Mouse (Mus musculus) intestine, embryonic 14.5 days (tissue): ENCODE data around the gene Sco1. TPM values are rescaled to one million over a fixed set of nuclear protein-coding genes. Genes with fewer than 3 reads are reported as not detected.
A peak's percentile ranks its signal among the peaks of the same experiment; 100 is the strongest.

Experiments
- ATAC-seq: fragments of 200-750 bp; cut with Nextera tagmentation; replicated peaks from 2 replicates; pipeline ENCODE4 v1.8.0; 2017; ENCODE audit warnings: low read depth, moderate number of reproducible peaks, moderate TSS enrichment, moderate library complexity; ENCODE audit not compliant: low FRiP score, low TSS enrichment
- DNase-seq: peaks from one replicate; pipeline ENCODE4 v3.0.0-alpha.2; 2018; ENCODE audit warnings: low spot score
- H3K27ac ChIP-seq: fragments of 300-500 bp; sonication (generic); 2 replicates; pipeline ENCODE4 v1.5.1; 2014; ENCODE audit warnings: low read depth, mild to moderate bottlenecking, control low read depth
- H3K27me3 ChIP-seq: fragments of 300-500 bp; sonication (generic); replicated peaks from 2 replicates; pipeline ENCODE4 v1.6.1; 2014; ENCODE audit warnings: low read length, control low read depth; ENCODE audit not compliant: control insufficient read depth, insufficient read depth
- H3K36me3 ChIP-seq: fragments of 300-500 bp; sonication (generic); 2 replicates; pipeline ENCODE4 v1.6.1; 2014; ENCODE audit warnings: low read length, control low read depth; ENCODE audit not compliant: control insufficient read depth, insufficient read depth
- H3K4me1 ChIP-seq: fragments of 300-500 bp; sonication (generic); replicated peaks from 2 replicates; pipeline ENCODE4 v1.6.1; 2014; ENCODE audit warnings: low read length, control low read depth, mixed read lengths; ENCODE audit not compliant: control insufficient read depth, insufficient read depth
- H3K4me2 ChIP-seq: fragments of 300-500 bp; sonication (generic); 2 replicates; pipeline ENCODE4 v1.6.1; 2014; ENCODE audit warnings: low read length
- H3K4me3 ChIP-seq: fragments of 300-500 bp; sonication (generic); 2 replicates; pipeline ENCODE4 v1.5.1; 2014; ENCODE audit warnings: low read depth, low read length, control low read depth, mixed read lengths
- H3K9ac ChIP-seq: fragments of 300-500 bp; sonication (generic); 2 replicates; pipeline ENCODE4 v1.6.1; 2014; ENCODE audit warnings: mild to moderate bottlenecking, low read length
- H3K9me3 ChIP-seq: fragments of 300-500 bp; sonication (generic); 2 replicates; pipeline ENCODE4 v1.6.1; 2016; ENCODE audit warnings: low read length, control low read depth; ENCODE audit not compliant: control insufficient read depth
- WGBS: fragments of 180-500 bp; shearing (Covaris S2); extraction: QIAGEN DNeasy Blood & Tissue Kit; methylation state at CpG from one replicate; pipeline ENCODE4 v1.1.7; 2014; 5-methylcytosine and 5-hydroxymethylcytosine counted together
- microRNA-seq: library from miRNA; unstranded; fragments of <30 nt; microRNA quantifications from one replicate; pipeline ENCODE4, GENCODE M21; 2016
- polyA plus RNA-seq: library from polyadenylated mRNA; unstranded; fragments of >200 nt; fragmentation: Nextera tagmentation; extraction: Ambion mirVana; gene quantifications from 2 replicates; pipeline ENCODE4 v1.2.1, GENCODE M21; 2014

Gene Sco1
- polyA plus RNA-seq, 1 experiment from 2014 or later: 18.1 TPM

DNA sequence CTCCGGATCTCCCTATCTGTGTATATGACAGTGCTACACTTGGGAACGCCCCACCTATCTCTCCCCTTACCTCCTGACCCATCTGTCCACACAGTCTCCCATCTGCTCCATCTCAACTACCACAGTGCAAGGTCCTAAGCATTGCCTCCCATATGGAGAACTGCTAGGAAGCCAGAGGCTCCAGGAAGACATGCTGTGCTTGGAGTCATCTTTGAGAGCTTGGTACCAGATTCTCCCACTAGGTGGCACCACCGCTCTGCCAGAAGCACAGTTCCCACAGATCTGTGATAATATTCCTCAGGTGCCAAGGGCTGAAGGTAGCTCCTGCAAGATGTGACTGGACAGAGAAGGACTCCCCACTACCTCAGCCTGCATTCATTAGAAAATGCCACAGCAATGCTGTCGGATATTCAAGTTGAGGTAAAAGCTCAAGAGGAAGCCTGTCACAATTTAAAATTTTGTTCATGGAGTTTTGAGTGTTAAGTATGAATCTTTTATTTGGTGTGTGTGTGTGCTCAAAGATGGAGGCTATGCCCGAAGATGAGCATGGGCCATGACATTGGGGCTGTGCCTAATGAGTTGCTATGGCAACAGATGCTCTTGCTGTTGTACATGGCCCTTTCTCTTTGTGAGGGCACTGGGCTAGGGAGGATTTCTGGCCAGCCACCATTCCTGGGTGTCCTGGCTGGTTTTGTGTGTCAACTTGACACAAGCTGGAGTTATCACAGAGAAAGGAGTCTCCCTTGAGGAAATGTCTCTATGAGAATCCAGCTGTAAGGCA, 57.9 kb downstream of the Sco1 start:
- H3K27ac ChIP-seq: no peak overlapping the region
- 34% methylated on average over 5 of the region's 5 CpGs for WGBS
- H3K4me2 ChIP-seq: no peak overlapping the region
- H3K9ac ChIP-seq: no peak overlapping the region
- H3K4me1 ChIP-seq: no peaks in the 10 kb centered on the region
- no peaks in the 10 kb centered on the region for H3K27me3 ChIP-seq
- peak; percentile 90 for DNase-seq
- H3K9me3 ChIP-seq: no peaks in the 10 kb centered on the region
- H3K36me3 ChIP-seq: no peaks in the 10 kb centered on the region
- ATAC-seq: peak; percentile 47; the same call in 1 of the 2 replicates
- H3K4me3 ChIP-seq: no peak overlapping the region

DNA sequence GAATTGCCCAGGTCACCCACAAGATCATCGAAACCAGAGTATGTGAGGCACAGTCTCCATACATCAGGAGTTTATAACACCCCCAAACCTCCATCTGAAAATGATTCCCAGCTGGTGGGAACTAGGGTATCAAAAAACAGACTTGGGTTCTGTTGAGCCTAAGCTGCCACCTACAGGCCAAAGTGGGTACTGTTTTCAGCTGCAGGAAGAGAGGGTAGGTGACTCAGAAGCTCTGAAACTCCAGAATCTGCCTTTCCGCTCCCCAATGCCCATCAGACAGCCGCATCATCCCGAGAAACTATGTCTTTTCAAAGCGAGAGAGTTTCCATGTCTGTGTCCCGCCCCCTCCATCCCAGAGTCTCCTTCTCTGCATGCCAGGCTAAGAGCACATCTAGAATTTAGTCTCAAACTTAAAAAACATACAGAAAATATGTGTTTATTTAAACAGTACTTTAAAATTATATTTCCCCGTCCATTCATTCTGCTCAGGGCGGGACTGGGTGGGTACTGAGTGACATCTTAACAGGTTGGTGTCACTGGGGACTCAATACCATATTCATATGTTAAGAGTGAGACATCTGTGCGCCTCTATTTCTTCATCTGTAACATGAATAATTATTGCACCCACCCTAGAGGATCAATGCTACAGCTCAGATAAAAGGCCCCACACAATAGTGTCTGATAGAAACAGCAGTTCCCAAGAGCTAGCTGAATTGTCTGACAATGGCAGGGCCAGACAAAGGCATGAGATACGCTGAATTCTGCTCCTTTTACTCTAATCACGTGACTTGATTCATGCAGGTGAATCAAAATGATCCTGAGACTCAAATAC, 59.8 kb downstream of the Sco1 start:
- H3K9ac ChIP-seq: no peak overlapping the region
- no peak overlapping the region for H3K4me3 ChIP-seq
- 31% methylated on average over 11 of the region's 11 CpGs for WGBS
- H3K9me3 ChIP-seq: no peaks in the 10 kb centered on the region
- no peak overlapping the region for H3K27ac ChIP-seq
- H3K4me1 ChIP-seq: no peaks in the 10 kb centered on the region
- no peaks in the 10 kb centered on the region for H3K36me3 ChIP-seq
- peak; percentile 91 for DNase-seq
- H3K4me2 ChIP-seq: no peak overlapping the region
- no peaks in the 10 kb centered on the region for H3K27me3 ChIP-seq
- ATAC-seq: no peak; the same call in 1 of the 2 replicates

DNA sequence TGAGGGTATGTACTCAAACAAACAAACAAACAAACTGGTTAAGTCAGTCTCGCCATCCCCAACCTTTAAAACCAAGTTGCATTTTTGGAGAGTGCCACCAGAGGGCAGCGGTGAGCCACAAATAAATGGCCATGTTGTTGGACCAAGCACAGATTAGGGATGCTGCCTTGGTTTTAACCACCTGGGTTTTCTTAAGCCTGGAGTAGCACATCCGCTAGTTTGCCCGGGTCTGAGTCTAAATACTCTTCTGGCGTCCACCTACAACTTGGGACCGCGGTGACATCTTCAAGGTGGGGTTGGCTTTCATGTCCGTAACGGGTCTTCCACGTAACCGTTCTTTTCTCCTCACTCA, 60.4 kb downstream of the Sco1 start:
- ATAC-seq (no peak), DNase-seq (peak; percentile 91)
- Histone ChIP-seq H3K27ac (no peak overlapping the region), H3K4me2 (no peak overlapping the region), H3K27me3 (no peaks in the 10 kb centered on the region), H3K9ac (no peak overlapping the region), H3K36me3 (no peaks in the 10 kb centered on the region), H3K4me3 (no peak overlapping the region), H3K9me3 (no peaks in the 10 kb centered on the region), H3K4me1 (no peaks in the 10 kb centered on the region)
- WGBS: 40% methylated on average over 11 of the region's 11 CpGs

DNA sequence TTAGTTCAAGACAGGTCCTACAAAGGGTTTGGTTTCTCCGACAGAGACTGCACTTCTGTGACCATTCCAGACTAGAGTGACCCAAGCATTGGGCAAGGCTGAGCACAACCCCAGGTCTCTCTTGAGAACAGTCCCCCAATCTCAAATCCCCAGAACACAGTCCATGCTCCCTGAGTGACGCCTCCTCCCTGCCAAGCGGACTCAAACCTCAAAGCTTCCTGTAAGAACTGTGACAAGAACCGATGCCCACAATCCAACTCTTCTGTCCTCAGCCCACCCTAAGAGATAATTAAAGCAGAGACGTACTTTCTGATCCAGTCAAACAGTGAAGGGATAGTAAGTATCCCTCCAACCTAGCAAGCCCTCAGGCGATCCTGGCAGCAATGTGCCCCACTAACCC, 60.9 kb downstream of the Sco1 start:
- Histone ChIP-seq H3K4me1 (no peaks in the 10 kb centered on the region), H3K9me3 (no peaks in the 10 kb centered on the region), H3K36me3 (no peaks in the 10 kb centered on the region), H3K27ac (no peak overlapping the region), H3K27me3 (no peaks in the 10 kb centered on the region), H3K4me3 (no peak overlapping the region), H3K9ac (no peak overlapping the region), H3K4me2 (no peak overlapping the region)
- 84% methylated on average over 6 of the region's 6 CpGs for WGBS
- ATAC-seq (no peak), DNase-seq (no peak)

DNA sequence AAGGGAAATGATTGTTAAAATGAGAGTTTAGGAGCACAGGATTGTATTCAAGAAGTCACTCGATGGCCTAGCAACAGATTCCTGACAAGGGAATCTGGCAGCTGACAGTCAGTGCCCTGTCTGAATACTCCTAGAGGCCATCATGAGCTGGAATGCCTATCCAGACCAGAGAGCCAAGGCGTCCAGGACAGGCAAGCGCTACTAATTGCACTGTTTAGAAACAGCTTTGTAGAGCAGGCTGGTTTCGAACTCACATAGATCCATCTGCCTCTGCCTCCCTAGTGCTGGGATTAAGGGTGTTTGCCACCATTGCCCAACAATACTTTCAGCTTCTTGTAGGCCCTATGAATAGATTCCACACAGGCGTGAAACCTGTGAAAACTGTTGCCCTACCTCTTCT, 61.8 kb downstream of the Sco1 start:
- Histone ChIP-seq H3K36me3 (no peaks in the 10 kb centered on the region), H3K27me3 (no peaks in the 10 kb centered on the region), H3K4me3 (no peak overlapping the region), H3K9ac (no peak overlapping the region), H3K4me1 (no peaks in the 10 kb centered on the region), H3K4me2 (no peak overlapping the region), H3K27ac (no peak overlapping the region), H3K9me3 (no peaks in the 10 kb centered on the region)
- whole genome bisulfite sequencing: 86% methylated on average over 5 of the region's 5 CpGs
- no peak for ATAC-seq
- no peak for DNase-seq

DNA sequence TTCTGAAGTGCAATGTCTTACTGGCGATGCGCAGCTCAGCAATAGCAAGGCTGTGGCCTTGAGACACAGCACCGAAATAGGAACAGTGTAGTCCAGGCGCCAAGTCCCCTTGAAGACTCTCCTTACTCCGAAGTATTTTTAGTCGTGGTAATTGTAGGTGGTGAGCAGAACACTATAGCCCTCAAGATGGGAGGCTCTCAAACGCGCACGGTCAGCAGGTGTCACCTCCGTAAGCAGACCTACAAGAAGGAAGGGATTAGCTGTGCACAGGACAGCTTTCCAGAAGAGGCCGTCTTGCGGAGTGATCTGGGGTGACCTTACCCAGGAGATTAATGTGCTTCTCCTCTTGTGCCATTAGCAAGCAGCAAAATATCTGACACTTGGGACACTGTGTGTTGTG, 62.4 kb downstream of the Sco1 start:
- Histone ChIP-seq H3K4me3 (no peak overlapping the region), H3K4me1 (no peaks in the 10 kb centered on the region), H3K4me2 (no peak overlapping the region), H3K9ac (no peak overlapping the region), H3K27ac (no peak overlapping the region), H3K36me3 (no peaks in the 10 kb centered on the region), H3K9me3 (no peaks in the 10 kb centered on the region), H3K27me3 (no peaks in the 10 kb centered on the region)
- 89% methylated on average over 12 of the region's 12 CpGs for WGBS
- ATAC-seq (no peak), DNase-seq (no peak)

Small RNAs within 50 kb of the gene (microRNA-seq; reads per million reads assigned to microRNA genes)
- not detected for gene Mir6923

Other genes with a start within 250 kb of the Sco1 start
- gene Pirt, start 140.7 kb upstream of the Sco1 start, polyA plus RNA-seq: 5.6 and 6.0 TPM in 2 replicates
- 0.67 and 0.68 TPM in 2 replicates for gene Tmem238l, start 96.0 kb upstream of the Sco1 start, polyA plus RNA-seq
- gene Tmem220, start 27.5 kb upstream of the Sco1 start, polyA plus RNA-seq: 1.1 and 1.2 TPM in 2 replicates
- gene Adprm, start 76 bp upstream of the Sco1 start, polyA plus RNA-seq: 25.3 and 28.2 TPM in 2 replicates
- 0.30 and 0.46 TPM in 2 replicates for gene Myh3, start 25.6 kb downstream of the Sco1 start, polyA plus RNA-seq
- 0.05 TPM in 1 of 2 replicates, not detected in the other for gene Myh2, start 118.4 kb downstream of the Sco1 start, polyA plus RNA-seq
- gene Myh1, start 147.4 kb downstream of the Sco1 start, polyA plus RNA-seq: 0.05 TPM in 1 of 2 replicates, not detected in the other
- gene Myh4, start 185.4 kb downstream of the Sco1 start, polyA plus RNA-seq: 0.09 TPM in 1 of 2 replicates, not detected in the other
- gene Myh8, start 224.5 kb downstream of the Sco1 start, polyA plus RNA-seq: 0.38 and 0.39 TPM in 2 replicates